Mouse (Mus musculus) ES-Bruce4 (cell line): Measurements from ENCODE around the gene Gm10491. TPM values are rescaled to one million over a fixed set of nuclear protein-coding genes. Genes with fewer than 3 reads are reported as not detected.
"Not testable (repeated sequence)": the region's sequence is repeated elsewhere in the genome, so short reads cannot be mapped to it uniquely, and the experiment has no call there.

Source experiments
- H3K27ac ChIP-seq: 2 replicates; pipeline ENCODE4 v1.5.1; 2012; ENCODE audit warnings: low read length, inconsistent platforms; ENCODE audit not compliant: insufficient read depth
- H3K27me3 ChIP-seq: 2 replicates; pipeline ENCODE4 v1.6.1; 2012; ENCODE audit warnings: mild to moderate bottlenecking, low read length, inconsistent platforms; ENCODE audit not compliant: control insufficient read depth, poor library complexity, insufficient read depth, severe bottlenecking
- H3K36me3 ChIP-seq: 2 replicates; pipeline ENCODE4 v1.6.1; 2012; ENCODE audit warnings: inconsistent platforms, mild to moderate bottlenecking, low read length, moderate library complexity; ENCODE audit not compliant: control insufficient read depth, poor library complexity, insufficient read depth, severe bottlenecking
- H3K4me1 ChIP-seq: one replicate; pipeline ENCODE4 v1.8.1; 2011; ENCODE audit warnings: low read length; ENCODE audit not compliant: control insufficient read depth, insufficient read depth
- H3K4me3 ChIP-seq: 2 replicates; pipeline ENCODE4 v1.5.1; 2011; ENCODE audit warnings: low read depth, mild to moderate bottlenecking, low read length
- H3K9ac ChIP-seq: 2 replicates; pipeline ENCODE4 v1.6.1; 2012; ENCODE audit warnings: low read depth, mild to moderate bottlenecking, inconsistent platforms; ENCODE audit not compliant: poor library complexity, severe bottlenecking
- H3K9me3 ChIP-seq: replicated peaks from 2 replicates; pipeline ENCODE4 v1.6.1; 2012; ENCODE audit warnings: mild to moderate bottlenecking, low read length, inconsistent platforms; ENCODE audit not compliant: control insufficient read depth, poor library complexity, insufficient read depth, severe bottlenecking
- CTCF ChIP-seq: IDR thresholded peaks from one replicate; pipeline ENCODE4 v1.8.1; 2011; ENCODE audit warnings: low read depth, low read length
- EP300 ChIP-seq: IDR thresholded peaks from 2 replicates; pipeline ENCODE4 v1.6.1; 2011; ENCODE audit warnings: low read depth, low read length; ENCODE audit not compliant: insufficient read depth
- POLR2A ChIP-seq: IDR thresholded peaks from one replicate; pipeline ENCODE4 v1.8.1; 2011; ENCODE audit warnings: low read length; ENCODE audit not compliant: insufficient read depth
- polyA plus RNA-seq: library from polyadenylated mRNA; stranded (reverse); fragments of >200 nt; gene quantifications from 2 replicates; pipeline ENCODE4 v1.2.4, GENCODE M21; 2011; ENCODE audit warnings: low read depth; ENCODE audit not compliant: missing spikeins, insufficient read depth, insufficient read length

Gm10491 gene
- polyA plus RNA-seq, 1 experiment, result not detected

- not testable (repeated sequence) for H3K9me3 ChIP-seq, H3K9ac ChIP-seq, H3K27ac ChIP-seq, H3K36me3 ChIP-seq, H3K4me1 ChIP-seq, H3K27me3 ChIP-seq, H3K4me3 ChIP-seq
- TF ChIP-seq CTCF, result peak; percentile 24
Measured at GRCm38 (mm10) chrX:7917960-7918359, 10.3 kb upstream of the Gm10491 start.

- not testable (repeated sequence) for H3K9ac ChIP-seq, H3K27ac ChIP-seq, H3K9me3 ChIP-seq, H3K4me1 ChIP-seq, H3K36me3 ChIP-seq, H3K4me3 ChIP-seq, H3K27me3 ChIP-seq
Measured at GRCm38 (mm10) chrX:7915669-7916068, 8.0 kb upstream of the Gm10491 start.

- H3K9me3 ChIP-seq, result no peaks in the 10 kb centered on the region
- H3K9ac ChIP-seq, result no peak overlapping the region
- no peaks in the 10 kb centered on the region for H3K27me3 ChIP-seq
- H3K4me1 ChIP-seq, result no peaks in the 10 kb centered on the region
- no peak overlapping the region for H3K27ac ChIP-seq
- TF ChIP-seq CTCF (no peak), EP300 (no peak), POLR2A (no peak)
- H3K4me3 ChIP-seq, result no peak overlapping the region
- H3K36me3 ChIP-seq, result no peaks in the 10 kb centered on the region
Measured at GRCm38 (mm10) chrX:7910473-7910872, 2.8 kb upstream of the Gm10491 start.

GRCm38 (mm10) chrX:7909242-7909641, 1.6 kb upstream of the Gm10491 start, which contains the start of gene Gm10490:
Gene Gm10490, plus strand, starts transcription at chrX:7909542.
- H3K4me1 ChIP-seq, H3K4me3 ChIP-seq, H3K36me3 ChIP-seq, H3K9ac ChIP-seq, H3K27me3 ChIP-seq, H3K27ac ChIP-seq, H3K9me3 ChIP-seq: not testable (repeated sequence)

- Histone ChIP-seq H3K4me3 (no peak overlapping the region), H3K27me3 (no peaks in the 10 kb centered on the region), H3K9me3 (no peaks in the 10 kb centered on the region), H3K36me3 (no peaks in the 10 kb centered on the region), H3K9ac (no peak overlapping the region), H3K27ac (no peak overlapping the region), H3K4me1 (no peaks in the 10 kb centered on the region)
- no peak for TF ChIP-seq EP300
- TF ChIP-seq CTCF, result no peak
- TF ChIP-seq POLR2A, result no peak
Measured at GRCm38 (mm10) chrX:7904441-7904840, 3.2 kb downstream of the Gm10491 start.

GRCm38 (mm10) chrX:7898880-7899874, 8.5 kb downstream of the Gm10491 start, which contains the start of the genes Pqbp1 and Timm17b:
Gene Pqbp1, minus strand, starts transcription at chrX:7899269.
Gene Timm17b, plus strand, starts transcription at chrX:7899357.
- peak within 1 kb of the TSS; percentile 95 for H3K4me3 ChIP-seq
- H3K36me3 ChIP-seq, result peaks cover 3% of the 10 kb centered on the region; the same call in 1 of the 2 replicates

More at GRCm38 (mm10) chrX:7898880-7899874, 8.5 kb downstream of the Gm10491 start, which contains the start of the genes Pqbp1 and Timm17b:
- H3K9ac ChIP-seq, result peak within 1 kb of the TSS; percentile 72
- TF ChIP-seq CTCF, result no peak
- TF ChIP-seq POLR2A, result no peak
- H3K9me3 ChIP-seq, result no peaks in the 10 kb centered on the region
- peak within 1 kb of the TSS; percentile 81; the same call in 1 of the 2 replicates for H3K27ac ChIP-seq
- no peaks in the 10 kb centered on the region for H3K4me1 ChIP-seq
- H3K27me3 ChIP-seq, result no peaks in the 10 kb centered on the region
